Mouse (Mus musculus): ENCODE results near the gene Camta1. TPM values are rescaled to one million over a fixed set of nuclear protein-coding genes. Genes with fewer than 3 reads are reported as not detected.
A peak's percentile ranks its signal among the peaks of the same experiment; 100 is the strongest.

Camta1 gene
- polyA plus RNA-seq, 1 experiment from 2014 or later, result 61.9 TPM

DNA sequence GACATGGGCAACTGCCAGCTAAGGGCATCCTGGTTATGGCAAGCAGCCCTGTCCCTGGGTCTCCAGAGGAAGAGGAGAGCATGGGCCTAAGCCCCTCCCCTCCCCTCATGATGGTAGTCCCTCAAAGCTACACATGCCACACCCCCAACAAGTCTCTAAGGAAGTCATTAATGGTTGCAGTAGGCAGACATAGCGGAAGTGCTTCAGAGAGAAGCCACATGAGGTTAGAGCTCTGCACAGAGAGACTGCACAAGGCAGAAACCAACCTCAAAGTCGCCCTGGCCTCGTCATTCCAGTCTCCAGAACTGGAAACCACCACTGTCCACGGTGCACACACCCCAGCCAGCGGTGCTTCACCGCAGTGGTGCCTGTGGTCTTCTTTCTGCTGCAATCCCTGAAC is 709.7 kb downstream of the Camta1 start:
- TF ChIP-seq EP300 (optimal IDR thresholded peaks at IDR 0.05) (no peak), CTCF (IDR thresholded peaks at IDR 0.05; ENCODE audit: low read depth) (no peak)
- Histone ChIP-seq H3K9me3 (ENCODE audit: control insufficient read depth, low read length) (no peaks in the 10 kb centered on the region), H3K27ac (replicated peaks) (no peak overlapping the region), H3K27me3 (ENCODE audit: control insufficient read depth, insufficient read depth, low read length) (no peaks in the 10 kb centered on the region), H3K4me2 (replicated peaks; ENCODE audit: low read depth) (no peak overlapping the region), H3K36me3 (ENCODE audit: control insufficient read depth, insufficient read depth, low read length) (no peaks in the 10 kb centered on the region), H3K9ac (ENCODE audit: low read length) (no peak overlapping the region), H3K4me1 (replicated peaks; ENCODE audit: control insufficient read depth, insufficient read depth) (no peaks in the 10 kb centered on the region), H3K4me3 (ENCODE audit: low read depth, low read length) (no peak overlapping the region)
- 72% methylated on average over 6 of the region's 6 CpGs for WGBS
- ATAC-seq (ENCODE audit: low FRiP score, low TSS enrichment), result no peak
- DNase-seq (ENCODE audit: low spot score), result no peak

DNA sequence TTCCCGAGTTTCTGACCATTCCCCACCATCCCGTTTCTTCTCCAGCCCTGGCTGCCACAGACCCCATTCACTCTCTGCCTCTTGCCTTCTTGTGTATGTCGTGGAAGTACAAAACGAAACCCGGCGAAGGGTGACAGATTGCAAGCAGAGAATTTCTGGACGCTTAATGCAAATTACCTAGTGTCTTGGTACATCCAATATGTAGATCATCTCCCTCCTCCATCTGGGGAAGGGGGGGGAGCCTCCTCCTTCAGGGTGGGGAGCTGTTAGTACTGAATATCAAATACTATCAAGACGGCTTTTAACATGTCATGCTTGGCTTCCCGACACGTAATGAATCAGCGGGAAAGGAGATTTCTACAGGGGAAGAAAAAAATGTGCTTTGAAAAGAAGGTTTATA is 710.8 kb downstream of the Camta1 start:
- 66% methylated on average over 11 of the region's 11 CpGs for WGBS
- TF ChIP-seq CTCF (IDR thresholded peaks at IDR 0.05; ENCODE audit: low read depth) (no peak), EP300 (optimal IDR thresholded peaks at IDR 0.05) (no peak)

DNA sequence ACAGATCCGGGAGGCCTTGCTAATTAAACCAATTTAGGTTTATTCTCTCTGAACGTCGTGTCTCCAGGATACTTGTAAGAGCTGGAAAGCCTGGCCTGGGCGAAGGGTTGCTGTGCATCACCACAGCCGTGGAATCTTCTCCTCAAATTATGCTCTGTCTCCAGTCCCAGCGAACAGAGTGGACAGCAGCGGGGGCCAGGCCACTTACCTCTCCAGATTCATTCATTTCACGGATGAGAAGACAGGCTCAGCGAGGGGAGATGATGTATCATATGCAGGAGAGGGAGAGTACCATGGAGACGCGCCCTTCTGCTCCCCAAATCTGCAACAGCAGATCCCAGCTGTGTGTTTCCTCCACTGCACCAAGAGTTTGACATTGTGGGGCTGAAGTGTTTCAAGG is 711.6 kb downstream of the Camta1 start:
- H3K4me3 ChIP-seq (ENCODE audit: low read depth, low read length), result no peak overlapping the region
- H3K9me3 ChIP-seq (ENCODE audit: control insufficient read depth, low read length), result no peaks in the 10 kb centered on the region
- no peak overlapping the region for H3K4me2 ChIP-seq (replicated peaks; ENCODE audit: low read depth)
- no peak for TF ChIP-seq CTCF (IDR thresholded peaks at IDR 0.05; ENCODE audit: low read depth)
- TF ChIP-seq EP300 (optimal IDR thresholded peaks at IDR 0.05), result no peak
- no peak overlapping the region for H3K27ac ChIP-seq (replicated peaks)
- H3K9ac ChIP-seq (ENCODE audit: low read length), result no peak overlapping the region
- WGBS, result 74% methylated on average over 11 of the region's 11 CpGs
- no peaks in the 10 kb centered on the region for H3K4me1 ChIP-seq (replicated peaks; ENCODE audit: control insufficient read depth, insufficient read depth)
- no peaks in the 10 kb centered on the region for H3K36me3 ChIP-seq (ENCODE audit: control insufficient read depth, insufficient read depth, low read length)
- H3K27me3 ChIP-seq (ENCODE audit: control insufficient read depth, insufficient read depth, low read length), result no peaks in the 10 kb centered on the region
- ATAC-seq (ENCODE audit: low FRiP score, low TSS enrichment) (no peak), DNase-seq (ENCODE audit: low spot score) (no peak)

More for the DNA sequence above, 710.8 kb downstream of the Camta1 start:
- H3K4me1 ChIP-seq (replicated peaks; ENCODE audit: control insufficient read depth, insufficient read depth), result no peaks in the 10 kb centered on the region
- ATAC-seq (ENCODE audit: low FRiP score, low TSS enrichment), result no peak
- H3K9me3 ChIP-seq (ENCODE audit: control insufficient read depth, low read length), result no peaks in the 10 kb centered on the region
- H3K4me2 ChIP-seq (replicated peaks; ENCODE audit: low read depth), result no peak overlapping the region
- H3K27me3 ChIP-seq (ENCODE audit: control insufficient read depth, insufficient read depth, low read length), result no peaks in the 10 kb centered on the region
- H3K36me3 ChIP-seq (ENCODE audit: control insufficient read depth, insufficient read depth, low read length), result no peaks in the 10 kb centered on the region
- H3K9ac ChIP-seq (ENCODE audit: low read length), result no peak overlapping the region
- no peak for DNase-seq (ENCODE audit: low spot score)
- H3K27ac ChIP-seq (replicated peaks), result no peak overlapping the region
- no peak overlapping the region for H3K4me3 ChIP-seq (ENCODE audit: low read depth, low read length)

DNA sequence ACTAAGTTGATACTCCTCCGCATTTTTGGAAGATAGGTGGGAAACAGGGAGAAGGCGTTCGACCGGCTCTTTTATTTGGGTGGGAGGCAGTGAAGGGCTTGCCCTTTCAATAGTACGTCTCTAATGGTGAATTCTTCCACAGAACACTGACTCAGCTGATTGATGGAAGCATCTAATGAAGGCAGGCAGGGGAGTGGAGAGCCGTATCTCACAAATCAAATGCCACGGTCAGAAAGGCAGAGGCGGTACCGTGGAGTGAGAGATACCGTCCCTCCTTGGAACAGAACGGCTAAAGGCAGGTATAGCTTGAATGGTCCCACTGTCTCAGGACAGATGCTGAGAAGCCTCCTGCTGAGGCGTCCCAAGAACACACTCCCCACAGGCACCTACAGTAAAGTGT is 714.1 kb downstream of the Camta1 start:
- ATAC-seq (ENCODE audit: low FRiP score, low TSS enrichment), result peak; percentile 30; the same call in 1 of the 2 replicates
- H3K9me3 ChIP-seq (ENCODE audit: control insufficient read depth, low read length), result no peaks in the 10 kb centered on the region
- 30% methylated on average over 12 of the region's 12 CpGs for WGBS
- H3K27ac ChIP-seq (replicated peaks), result no peak overlapping the region
- H3K4me1 ChIP-seq (replicated peaks; ENCODE audit: control insufficient read depth, insufficient read depth), result no peaks in the 10 kb centered on the region
- H3K36me3 ChIP-seq (ENCODE audit: control insufficient read depth, insufficient read depth, low read length), result no peaks in the 10 kb centered on the region
- H3K4me3 ChIP-seq (ENCODE audit: low read depth, low read length), result no peak overlapping the region
- H3K27me3 ChIP-seq (ENCODE audit: control insufficient read depth, insufficient read depth, low read length), result no peaks in the 10 kb centered on the region
- no peak for DNase-seq (ENCODE audit: low spot score)
- H3K9ac ChIP-seq (ENCODE audit: low read length), result no peak overlapping the region
- no peak overlapping the region for H3K4me2 ChIP-seq (replicated peaks; ENCODE audit: low read depth)
- TF ChIP-seq CTCF (IDR thresholded peaks at IDR 0.05; ENCODE audit: low read depth) (no peak), EP300 (optimal IDR thresholded peaks at IDR 0.05) (no peak)

DNA sequence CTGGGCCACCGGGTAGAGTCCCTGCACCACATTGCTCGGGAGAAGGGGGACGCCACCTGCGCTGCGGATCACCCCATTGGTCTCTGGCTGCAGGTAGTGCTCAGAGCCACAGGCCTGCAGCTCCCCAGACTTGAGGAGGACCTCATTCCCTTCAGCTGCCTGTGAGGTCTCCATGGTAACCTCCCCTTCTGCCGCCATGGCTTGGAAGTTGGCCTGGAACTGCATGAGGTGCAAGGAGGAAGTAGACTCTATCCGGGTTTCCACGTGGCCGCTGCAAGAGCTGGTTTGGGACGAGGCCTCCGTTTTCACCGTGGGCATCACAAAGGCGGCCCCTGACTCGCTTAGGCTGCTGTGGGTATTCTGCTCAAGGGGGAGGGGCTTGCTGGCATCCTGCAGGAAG is 717.6 kb downstream of the Camta1 start:
- Histone ChIP-seq H3K4me1 (replicated peaks; ENCODE audit: control insufficient read depth, insufficient read depth) (no peaks in the 10 kb centered on the region), H3K27me3 (ENCODE audit: control insufficient read depth, insufficient read depth, low read length) (no peaks in the 10 kb centered on the region; the same call in 1 of the 2 replicates), H3K36me3 (ENCODE audit: control insufficient read depth, insufficient read depth, low read length) (no peaks in the 10 kb centered on the region), H3K9ac (ENCODE audit: low read length) (no peak overlapping the region), H3K4me3 (ENCODE audit: low read depth, low read length) (no peak overlapping the region), H3K9me3 (ENCODE audit: control insufficient read depth, low read length) (no peaks in the 10 kb centered on the region), H3K4me2 (replicated peaks; ENCODE audit: low read depth) (no peak overlapping the region), H3K27ac (replicated peaks) (no peak overlapping the region)
- WGBS, result 84% methylated on average over 14 of the region's 14 CpGs
- no peak for DNase-seq (ENCODE audit: low spot score)
- ATAC-seq (ENCODE audit: low FRiP score, low TSS enrichment), result no peak
- TF ChIP-seq CTCF (IDR thresholded peaks at IDR 0.05; ENCODE audit: low read depth) (no peak), EP300 (optimal IDR thresholded peaks at IDR 0.05) (no peak)

DNA sequence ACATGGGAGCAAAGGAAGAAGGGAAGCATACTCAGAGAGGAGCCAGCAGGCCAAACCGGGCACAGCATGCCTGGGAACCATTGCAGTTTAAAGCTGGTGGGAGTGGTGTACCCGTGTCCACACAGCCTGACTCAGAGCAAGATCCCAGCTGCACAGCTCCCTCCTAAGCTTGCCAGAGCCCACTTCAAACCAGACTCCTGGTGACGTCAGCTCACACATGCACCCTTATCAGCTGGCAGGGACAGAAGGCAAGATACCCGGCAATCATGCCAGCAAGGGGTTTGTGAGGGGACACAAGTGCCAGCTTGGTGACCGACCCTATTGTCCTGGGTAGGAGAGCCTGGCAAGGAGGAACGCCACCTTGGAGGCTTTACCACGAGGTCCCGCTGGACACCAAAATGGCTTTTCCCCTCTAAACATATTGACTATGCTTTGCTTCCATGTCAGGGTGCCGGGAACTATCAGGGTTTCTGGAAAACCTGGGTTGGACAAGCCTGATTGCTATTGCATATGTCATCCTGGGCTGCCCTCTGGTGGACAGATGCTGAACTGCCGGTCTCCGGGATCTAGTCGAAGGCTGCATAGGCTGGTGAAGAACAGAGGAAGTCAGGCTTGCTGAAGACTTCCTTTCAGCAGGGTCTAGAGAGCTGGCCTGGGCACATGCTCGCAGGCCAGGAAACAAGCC is 720.3 kb downstream of the Camta1 start:
- 5% methylated on average over 13 of the region's 13 CpGs for WGBS
- no peak overlapping the region for H3K9ac ChIP-seq (ENCODE audit: low read length)
- H3K4me2 ChIP-seq (replicated peaks; ENCODE audit: low read depth), result peak overlapping the region; percentile 32; the same call in 1 of the 2 replicates
- H3K27ac ChIP-seq (replicated peaks), result no peak overlapping the region
- H3K36me3 ChIP-seq (ENCODE audit: control insufficient read depth, insufficient read depth, low read length), result no peaks in the 10 kb centered on the region
- DNase-seq (ENCODE audit: low spot score), result peak; percentile 95
- no peaks in the 10 kb centered on the region for H3K9me3 ChIP-seq (ENCODE audit: control insufficient read depth, low read length)
- peak overlapping the region; percentile 6; the same call in 1 of the 2 replicates for H3K4me3 ChIP-seq (ENCODE audit: low read depth, low read length)
- TF ChIP-seq CTCF (IDR thresholded peaks at IDR 0.05; ENCODE audit: low read depth), result peak; percentile 97
- TF ChIP-seq EP300 (optimal IDR thresholded peaks at IDR 0.05), result no peak
- no peaks in the 10 kb centered on the region; the same call in 1 of the 2 replicates for H3K27me3 ChIP-seq (ENCODE audit: control insufficient read depth, insufficient read depth, low read length)
- ATAC-seq (ENCODE audit: low FRiP score, low TSS enrichment), result peak; percentile 69
- H3K4me1 ChIP-seq (replicated peaks; ENCODE audit: control insufficient read depth, insufficient read depth), result no peaks in the 10 kb centered on the region

Data from stomach, postnatal 0 days (tissue).